Mouse (Mus musculus) layer of hippocampus, adult 2 months (tissue): ENCODE measurements around the gene Apeh. TPM values are rescaled to one million over a fixed set of nuclear protein-coding genes. Genes with fewer than 3 reads are reported as not detected.
A peak's percentile ranks its signal among the peaks of the same experiment; 100 is the strongest.

Source experiments
- DNase-seq, 2 experiments: peaks; one replicate each; pipeline ENCODE4 v3.0.0; 2022; ENCODE audit warnings: low spot score in 2 of 2
- H3K27ac ChIP-seq: fragments of 200-600 bp; 2 replicates; pipeline ENCODE4 v1.8.1; 2022
- H3K4me3 ChIP-seq: fragments of 200-600 bp; 2 replicates; pipeline ENCODE4 v1.8.1; 2022; ENCODE audit warnings: mild to moderate bottlenecking
- CTCF ChIP-seq: fragments of 200-600 bp; conservative IDR thresholded peaks from 2 replicates; pipeline ENCODE4 v1.8.1; 2022; ENCODE audit warnings: antibody characterized with exemption, mild to moderate bottlenecking, moderate library complexity
- microRNA-seq, 2 experiments: library from miRNA; unstranded; fragments of <30 nt; microRNA quantifications; one replicate each; pipeline ENCODE4 v1.2.0; 2021
- total RNA-seq, 2 experiments: library from RNA; stranded (reverse); gene quantifications; 2 replicates each; pipeline ENCODE4 v1.2.3; 2021

Gene Apeh
- total RNA-seq, 2 experiments from 2014 or later, result 35.3 to 37.0 TPM

- no peak for DNase-seq
- Histone ChIP-seq H3K27ac (peak overlapping the region; percentile 67; the same call in 1 of the 2 replicates), H3K4me3 (no peak overlapping the region)
- TF ChIP-seq CTCF, result no peak
These were observed 42.5 kb downstream of the Apeh start for GRCm38 (mm10) chr9:108051931-108052220.

- DNase-seq, result no peak
- Histone ChIP-seq H3K27ac (peak overlapping the region; percentile 67; the same call in 1 of the 2 replicates), H3K4me3 (no peak overlapping the region)
- no peak for TF ChIP-seq CTCF
These were observed 43.0 kb downstream of the Apeh start for GRCm38 (mm10) chr9:108051184-108051930.

GRCm38 (mm10) chr9:108049561-108050251, 44.7 kb downstream of the Apeh start:
- H3K27ac ChIP-seq, result peak overlapping the region; percentile 86
- TF ChIP-seq CTCF, result no peak
- DNase-seq, result no peak
- H3K4me3 ChIP-seq, result peak overlapping the region; percentile 92

GRCm38 (mm10) chr9:108049016-108049455, 45.4 kb downstream of the Apeh start, which contains the start of gene Gmppb:
Gmppb (plus strand) TSS chr9:108049242.
- Histone ChIP-seq H3K4me3 (peak within 1 kb of the TSS; percentile 92), H3K27ac (peak within 1 kb of the TSS; percentile 86)
- DNase-seq, result peak; percentile 97
- TF ChIP-seq CTCF, result no peak

GRCm38 (mm10) chr9:108048566-108048955, 45.8 kb downstream of the Apeh start:
- no peak for TF ChIP-seq CTCF
- Histone ChIP-seq H3K4me3 (peak overlapping the region; percentile 92), H3K27ac (peak overlapping the region; percentile 56; the same call in 1 of the 2 replicates)
- DNase-seq, result no peak

- Histone ChIP-seq H3K27ac (peak overlapping the region; percentile 56; the same call in 1 of the 2 replicates), H3K4me3 (peak overlapping the region; percentile 92)
- no peak for DNase-seq
- TF ChIP-seq CTCF, result no peak; the same call in 1 of the 2 replicates
These were observed 46.5 kb downstream of the Apeh start for GRCm38 (mm10) chr9:108047601-108048565.

GRCm38 (mm10) chr9:108046582-108046981, 47.8 kb downstream of the Apeh start:
- no peak overlapping the region for H3K4me3 ChIP-seq
- no peak overlapping the region for H3K27ac ChIP-seq
- no peak for DNase-seq
- TF ChIP-seq CTCF, result no peak

GRCm38 (mm10) chr9:108044751-108045492, 49.5 kb downstream of the Apeh start:
- H3K4me3 ChIP-seq, result no peak overlapping the region
- no peak for DNase-seq
- H3K27ac ChIP-seq, result no peak overlapping the region
- peak; percentile 54 for TF ChIP-seq CTCF

Small RNA genes lying within 50 kb of the gene (microRNA-seq; reads per million reads assigned to microRNA genes)
- gene Gm47303, result 0 reads per million in 2 experiments
- 0 reads per million in 2 experiments for gene Mir7088

Other genes starting within 250 kb of the Apeh start
- gene Rbm6, start 221.4 kb downstream of the Apeh start, total RNA-seq, result 10 to 100 TPM; 60.7 to 70.3 TPM
- 10 to 100 TPM; 26.9 to 27.6 TPM for gene Mon1a, start 206.5 kb downstream of the Apeh start, total RNA-seq
- 1 to 10 TPM; 1.3 to 2.4 TPM for gene Mst1r, start 187.7 kb downstream of the Apeh start, total RNA-seq
- not detected for gene Actl11, start 166.1 kb downstream of the Apeh start, total RNA-seq
- gene Camkv, start 158.9 kb downstream of the Apeh start, total RNA-seq, result 100 to 1,000 TPM; 532 to 547 TPM
- 10 to 100 TPM; 23.1 to 23.9 TPM for gene Traip, start 144.5 kb downstream of the Apeh start, total RNA-seq
- 1 to 10 TPM; 5.4 to 5.7 TPM for gene Uba7, start 119.1 kb downstream of the Apeh start, total RNA-seq
- 1 to 10 TPM; 1.1 to 1.7 TPM for gene Gm20661, start 111.5 kb downstream of the Apeh start, total RNA-seq
- gene Inka1, start 108.7 kb downstream of the Apeh start, total RNA-seq, result 10 to 100 TPM in 1 of 2 experiments, 1 to 10 TPM in 1; 9.7 to 10.8 TPM
- gene Cdhr4, start 102.1 kb downstream of the Apeh start, total RNA-seq, result 1 to 10 TPM; 5.8 to 6.4 TPM
- 1 to 10 TPM; 2.4 to 3.8 TPM for gene Gm20662, start 98.3 kb downstream of the Apeh start, total RNA-seq
- gene Ip6k1, start 92.1 kb downstream of the Apeh start, total RNA-seq, result 100 to 1,000 TPM; 222 to 228 TPM
- gene Gmppb, start 45.4 kb downstream of the Apeh start, total RNA-seq, result 10 to 100 TPM; 17.5 to 17.7 TPM
- 1 to 10 TPM; 2.0 to 2.6 TPM for gene Amigo3, start 41.4 kb downstream of the Apeh start, total RNA-seq
- gene Mst1, start 14.2 kb downstream of the Apeh start, total RNA-seq, result not detected
- gene Rnf123, start 11.3 kb downstream of the Apeh start, total RNA-seq, result 100 to 1,000 TPM in 1 of 2 experiments, 10 to 100 TPM in 1; 95.7 to 111 TPM
- 100 to 1,000 TPM; 236 to 246 TPM for gene Bsn, start 95.8 kb upstream of the Apeh start, total RNA-seq
- 10 to 100 TPM; 74.4 to 76.5 TPM for gene Dag1, start 169.4 kb upstream of the Apeh start, total RNA-seq
- gene Nicn1, start 195.8 kb upstream of the Apeh start, total RNA-seq, result 100 to 1,000 TPM; 109 to 114 TPM
- 10 to 100 TPM; 32.9 to 34.4 TPM for gene Amt, start 202.2 kb upstream of the Apeh start, total RNA-seq
- 100 to 1,000 TPM; 155 to 163 TPM for gene Rhoa, start 211.5 kb upstream of the Apeh start, total RNA-seq
- gene Tcta, start 211.6 kb upstream of the Apeh start, total RNA-seq, result 10 to 100 TPM; 35.4 to 36.0 TPM
- gene Gpx1, start 244.3 kb upstream of the Apeh start, total RNA-seq, result 10 to 100 TPM; 62.2 to 64.1 TPM